Mouse (Mus musculus) left cerebral cortex, adult 2 months (tissue): ENCODE measurements around the gene Vipr1. TPM values are rescaled to one million over a fixed set of nuclear protein-coding genes. Genes with fewer than 3 reads are reported as not detected.

Experiments used
- DNase-seq, 2 experiments: peaks; one replicate each; pipeline ENCODE4 v3.0.0; 2021 to 2022; ENCODE audit warnings: low spot score in 2 of 2, mixed read lengths in 1 of 2; ENCODE audit errors: extremely low spot score in 1 of 2
- H3K27ac ChIP-seq: fragments of 200-600 bp; 2 replicates; pipeline ENCODE4 v1.8.1; 2022
- H3K4me3 ChIP-seq: fragments of 200-600 bp; 2 replicates; pipeline ENCODE4 v1.8.1; 2022
- CTCF ChIP-seq: fragments of 200-600 bp; IDR thresholded peaks from 2 replicates; pipeline ENCODE4 v1.8.1; 2022; ENCODE audit warnings: antibody characterized with exemption, mild to moderate bottlenecking, moderate library complexity
- intact Hi-C: fragments of 180-260 bp; cut with DNase I; formaldehyde crosslinking; loops from one replicate; pipeline ENCODE4 v1.15.1; 2025
- total RNA-seq, 2 experiments: library from RNA; stranded (reverse); gene quantifications; 2 replicates each; pipeline ENCODE4 v1.2.3; 2021

Gene Vipr1
- total RNA-seq, 2 experiments from 2014 or later, result 27.7 to 28.1 TPM

DNA sequence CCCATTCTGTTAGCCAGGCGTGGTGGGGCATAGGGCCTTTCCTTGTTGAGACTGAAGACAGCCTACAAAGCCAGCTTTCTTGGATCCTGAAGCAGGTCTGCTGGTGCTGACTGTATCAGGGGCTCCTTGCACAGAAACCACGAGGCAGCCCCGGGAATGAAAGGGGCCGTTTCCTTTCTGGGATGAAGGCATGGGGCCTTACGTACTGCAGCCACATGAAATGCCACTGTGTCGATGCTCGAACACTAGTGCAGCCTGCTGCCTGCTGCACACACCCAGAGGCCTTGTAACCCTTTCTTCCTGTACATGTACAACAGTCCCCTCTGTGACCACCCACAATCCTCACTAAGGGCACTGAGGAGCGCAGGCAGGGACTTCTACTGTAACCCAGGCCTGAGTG, 38.7 kb downstream of the Vipr1 start:
- Histone ChIP-seq H3K4me3 (no peak overlapping the region), H3K27ac (no peak overlapping the region)
- DNase-seq, result no peak
- TF ChIP-seq CTCF, result no peak
- intact Hi-C loops, result no loop called here

DNA sequence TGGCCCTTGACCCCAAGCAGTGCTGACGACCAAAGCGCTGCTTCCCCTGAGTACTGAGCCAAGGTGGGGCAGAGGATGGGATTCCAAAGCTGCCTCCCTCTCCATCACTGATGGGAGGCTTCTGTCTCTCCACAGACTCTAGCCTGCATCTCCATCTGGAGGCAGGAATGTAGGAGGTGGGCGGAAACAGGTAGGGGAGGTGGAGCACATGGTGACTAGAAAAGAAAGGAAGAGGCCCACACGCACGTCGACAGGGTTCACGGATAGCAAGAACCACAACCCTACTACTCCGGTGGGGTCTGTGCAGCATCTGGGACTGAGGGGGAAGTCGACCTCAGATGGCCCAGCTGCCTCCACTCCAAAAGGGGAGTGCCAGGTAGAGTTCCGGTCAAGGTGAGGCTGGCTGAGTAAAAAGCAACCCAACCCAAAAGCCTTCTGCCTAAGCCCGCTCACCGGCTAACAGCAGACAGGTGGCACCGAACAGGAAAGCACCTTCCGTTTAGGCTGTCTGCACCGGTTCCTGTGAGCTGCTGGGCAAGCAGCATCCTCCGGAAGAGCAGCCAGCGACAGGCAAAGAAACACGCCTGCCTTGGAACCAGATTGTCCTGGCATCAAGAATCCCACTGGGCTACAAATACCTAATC, 39.6 kb downstream of the Vipr1 start:
- Histone ChIP-seq H3K27ac (no peak overlapping the region), H3K4me3 (no peak overlapping the region)
- no peak for DNase-seq
- TF ChIP-seq CTCF, result no peak
- intact Hi-C loops, result no loop called here

GRCm38 (mm10) chr9:121684702-121685101, 42.2 kb downstream of the Vipr1 start:
- intact Hi-C loops, result no loop called here
- TF ChIP-seq CTCF, result no peak
- Histone ChIP-seq H3K27ac (no peak overlapping the region), H3K4me3 (no peak overlapping the region)
- DNase-seq, result no peak

DNA sequence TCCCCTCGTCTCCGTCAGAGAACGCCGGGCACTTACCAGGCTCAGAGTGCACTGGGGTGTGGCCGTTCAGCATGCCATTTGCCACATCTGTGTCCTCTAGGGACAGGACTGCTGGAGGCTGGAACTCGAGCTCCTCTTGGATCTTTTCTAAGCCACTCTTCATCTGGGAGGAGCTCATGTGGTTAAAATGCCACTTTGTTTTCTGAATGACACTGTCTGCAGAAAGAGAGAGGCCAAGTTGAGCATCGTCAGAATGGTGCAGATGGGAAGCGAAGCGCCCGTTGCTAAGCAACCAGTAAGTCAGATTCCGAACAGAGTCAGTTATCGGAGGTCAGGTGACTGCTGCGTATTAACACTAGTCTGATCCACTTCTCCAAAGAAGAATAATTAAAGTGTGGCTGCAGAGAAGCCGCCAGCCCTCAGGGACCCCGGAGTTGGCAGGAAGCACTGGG, 47.7 kb downstream of the Vipr1 start:
- H3K27ac ChIP-seq, result no peak overlapping the region
- peak in 1 of 2 experiments; percentile 69 for DNase-seq
- peak overlapping the region; percentile 13; the same call in 1 of the 2 replicates for H3K4me3 ChIP-seq
- intact Hi-C loops, result no loop called here
- no peak for TF ChIP-seq CTCF

DNA sequence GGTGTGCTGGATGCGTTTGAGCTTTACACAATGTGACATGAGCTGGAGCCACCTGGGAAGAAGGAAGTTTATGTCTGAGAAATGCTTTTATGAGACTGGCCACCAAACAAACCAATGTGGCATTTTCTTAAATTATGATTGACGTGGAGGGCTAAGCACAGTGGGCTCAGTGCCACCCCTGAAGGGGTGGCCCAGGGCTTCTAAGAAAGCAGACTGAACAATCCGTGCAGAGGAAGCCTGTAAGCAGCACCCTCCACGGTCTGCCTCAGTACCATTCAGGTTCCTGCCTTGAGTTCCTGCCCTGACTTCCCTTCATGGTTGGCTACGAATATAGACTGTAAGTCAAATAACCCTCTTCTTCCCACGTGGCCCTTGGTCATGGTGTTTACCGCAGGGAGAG, 48.2 kb downstream of the Vipr1 start:
- no peak for TF ChIP-seq CTCF
- H3K4me3 ChIP-seq, result no peak overlapping the region
- no peak for DNase-seq
- H3K27ac ChIP-seq, result no peak overlapping the region
- intact Hi-C loops, result no loop called here

- no peak overlapping the region for H3K4me3 ChIP-seq
- no peak for TF ChIP-seq CTCF
- intact Hi-C loops, result no loop called here
- no peak for DNase-seq
- no peak overlapping the region for H3K27ac ChIP-seq
Observed at GRCm38 (mm10) chr9:121694736-121695135, 52.2 kb downstream of the Vipr1 start.

- intact Hi-C loops, result no loop called here
- H3K4me3 ChIP-seq, result no peak overlapping the region
- no peak overlapping the region for H3K27ac ChIP-seq
- no peak for TF ChIP-seq CTCF
- no peak for DNase-seq
Observed at GRCm38 (mm10) chr9:121696626-121697025, 54.1 kb downstream of the Vipr1 start.

DNA sequence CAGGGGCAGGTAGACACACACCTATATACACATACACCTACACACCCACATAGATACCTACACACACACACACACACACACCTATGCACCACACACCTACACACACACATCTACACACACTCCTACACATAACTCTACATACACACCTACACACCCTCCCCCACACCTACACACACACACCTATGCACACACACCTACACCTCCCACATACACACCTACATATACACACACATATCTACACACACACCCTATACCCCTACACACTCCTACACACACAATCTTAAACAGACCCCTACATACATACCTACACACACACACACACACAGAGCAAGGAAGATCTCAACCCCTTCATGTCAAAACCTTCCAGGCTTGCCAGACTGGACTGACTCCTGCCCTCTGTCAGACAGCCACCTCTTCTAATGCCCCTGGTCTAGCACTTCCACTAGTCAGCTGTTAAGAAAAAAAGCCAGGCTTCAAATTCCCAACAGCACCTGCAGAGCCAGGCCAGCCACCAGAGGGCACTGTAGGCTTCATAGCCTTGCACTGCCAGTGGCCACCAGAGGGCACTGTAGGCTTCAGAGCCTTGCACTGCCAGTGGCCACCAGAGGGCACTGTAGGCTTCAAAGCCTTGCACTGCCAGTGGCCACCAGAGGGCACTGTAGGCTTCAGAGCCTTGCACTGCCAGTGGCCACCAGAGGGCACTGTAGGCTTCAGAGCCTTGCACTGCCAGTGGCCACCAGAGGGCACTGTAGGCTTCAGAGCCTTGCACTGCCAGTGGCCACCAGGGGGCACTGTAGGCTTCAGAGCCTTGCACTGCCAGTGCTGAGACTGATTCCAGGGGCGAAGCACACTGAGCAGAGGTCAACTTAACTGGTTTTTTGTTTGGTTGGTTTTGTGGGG, 54.9 kb downstream of the Vipr1 start:
- Histone ChIP-seq H3K4me3 (no peak overlapping the region), H3K27ac (no peak overlapping the region)
- TF ChIP-seq CTCF, result peak; percentile 88
- peak in 1 of 2 experiments; percentile 54 for DNase-seq
- intact Hi-C loops, result no loop called here

GRCm38 (mm10) chr9:121704261-121704645, 61.7 kb downstream of the Vipr1 start:
- no peak for DNase-seq
- H3K27ac ChIP-seq, result peak overlapping the region; percentile 83; the same call in 1 of the 2 replicates
- intact Hi-C loops, result no loop called here
- peak overlapping the region; percentile 77 for H3K4me3 ChIP-seq
- no peak for TF ChIP-seq CTCF

GRCm38 (mm10) chr9:121704646-121705625, 62.4 kb downstream of the Vipr1 start, which contains the start of gene Sec22c:
Sec22c (minus strand) TSS chr9:121705490.
- Histone ChIP-seq H3K4me3 (peak within 1 kb of the TSS; percentile 77), H3K27ac (peak within 1 kb of the TSS; percentile 83)
- peak; percentile 84 to 88 for DNase-seq
- intact Hi-C loops, result no loop called here
- no peak for TF ChIP-seq CTCF

GRCm38 (mm10) chr9:121706029-121706675, 63.6 kb downstream of the Vipr1 start:
- Histone ChIP-seq H3K4me3 (no peak overlapping the region), H3K27ac (no peak overlapping the region)
- TF ChIP-seq CTCF, result no peak
- intact Hi-C loops, result no loop called here
- DNase-seq, result no peak
